Mouse (Mus musculus) layer of hippocampus, adult 18-20 months (tissue): ENCODE measurements at regions not wholly inside any gene's neighbourhood (a gene's known extent, or its start where the extent isn't known, plus 50 kb on each side); places are given as distances from the start of the nearest gene placed in this dataset.

Experiments used
- DNase-seq, 2 experiments: peaks; one replicate each; pipeline ENCODE4 v3.0.0; 2022; ENCODE audit warnings: low spot score in 2 of 2

- DNase-seq: no peak
These were observed 659.2 kb downstream of the Zfp706 start for GRCm38 (mm10) chr15:36348348-36348747.

GRCm38 (mm10) chr15:36347333-36347845 is 660.2 kb downstream of the Zfp706 start:
- no peak for DNase-seq

GRCm38 (mm10) chr15:36346126-36346525 is 661.4 kb downstream of the Zfp706 start:
- no peak for DNase-seq

GRCm38 (mm10) chr15:36345413-36345812 is 662.2 kb downstream of the Zfp706 start:
- DNase-seq: peak in 1 of 2 experiments; percentile 34

- peak in 1 of 2 experiments; percentile 22 for DNase-seq
These were observed 667.5 kb downstream of the Zfp706 start for GRCm38 (mm10) chr15:36339971-36340550.

- DNase-seq: no peak
These were observed 668.8 kb downstream of the Zfp706 start for GRCm38 (mm10) chr15:36338766-36339165.

GRCm38 (mm10) chr15:36336857-36337256 is 670.7 kb downstream of the Zfp706 start:
- no peak for DNase-seq

GRCm38 (mm10) chr15:36335116-36335515 is 672.5 kb downstream of the Zfp706 start:
- DNase-seq: no peak

GRCm38 (mm10) chr15:36334436-36335113 is 673.0 kb downstream of the Zfp706 start:
- DNase-seq: no peak

GRCm38 (mm10) chr15:36333857-36334256 is 673.7 kb downstream of the Zfp706 start:
- no peak for DNase-seq

- DNase-seq: no peak
These were observed 674.3 kb downstream of the Zfp706 start for GRCm38 (mm10) chr15:36333265-36333664.
